Mouse (Mus musculus) embryonic fibroblast, embryonic 13.5 days (primary cell): ENCODE data around the gene Stx6.

Source experiments
- CTCF ChIP-seq: IDR thresholded peaks from 2 replicates; pipeline ENCODE4 v1.5.1; 2011; ENCODE audit warnings: mild to moderate bottlenecking, control low read depth, low read length, moderate library complexity, borderline replicate concordance; ENCODE audit not compliant: insufficient read depth
- POLR2A ChIP-seq: IDR thresholded peaks from 2 replicates; pipeline ENCODE4 v1.6.1; 2011; ENCODE audit warnings: low read depth, mild to moderate bottlenecking, control low read depth, low read length, moderate library complexity

- TF ChIP-seq CTCF = no peak
- TF ChIP-seq POLR2A = no peak
Observed at GRCm38 (mm10) chr1:155188656-155189055, 30.1 kb downstream of the Stx6 start.
